Mouse (Mus musculus): ENCODE measurements around the gene Gata2.

The Gata2 gene

GRCm38 (mm10) chr6:88194053-88194977 lies 624 bp downstream of the Gata2 start:
- in situ Hi-C loops (cut with MboI, MseI), result loop anchor here (10.0 kb wide), 1 partner anchor 310 kb away; no protein-coding TSS in a partner anchor

- in situ Hi-C loops (cut with MboI, MseI), result loop anchor here (10.0 kb wide), 1 partner anchor 310 kb away; no protein-coding TSS in a partner anchor
Measured at GRCm38 (mm10) chr6:88194978-88195325, 1.3 kb downstream of the Gata2 start.

- in situ Hi-C loops (cut with MboI, MseI), result loop anchor here (10.0 kb wide), 1 partner anchor 309 kb away; no protein-coding TSS in a partner anchor
Measured at GRCm38 (mm10) chr6:88196054-88196732, 2.5 kb downstream of the Gata2 start.

- in situ Hi-C loops (cut with MboI, MseI), result loop anchor here (10.0 kb wide), 1 partner anchor 308 kb away; no protein-coding TSS in a partner anchor
Measured at GRCm38 (mm10) chr6:88196733-88197312, 3.1 kb downstream of the Gata2 start.

GRCm38 (mm10) chr6:88197313-88198069 lies 3.8 kb downstream of the Gata2 start:
- in situ Hi-C loops (cut with MboI, MseI), result loop anchor here (10.0 kb wide), 1 partner anchor 307 kb away; no protein-coding TSS in a partner anchor

- in situ Hi-C loops (cut with MboI, MseI), result loop anchor here (10.0 kb wide), 1 partner anchor 306 kb away; no protein-coding TSS in a partner anchor
Measured at GRCm38 (mm10) chr6:88198070-88198940, 4.6 kb downstream of the Gata2 start.

GRCm38 (mm10) chr6:88199001-88199717 lies 5.5 kb downstream of the Gata2 start:
- in situ Hi-C loops (cut with MboI, MseI), result loop anchor here (10.0 kb wide), 1 partner anchor 306 kb away; no protein-coding TSS in a partner anchor

- in situ Hi-C loops (cut with MboI, MseI), result loop anchor here (10.0 kb wide), 1 partner anchor 305 kb away; no protein-coding TSS in a partner anchor
Measured at GRCm38 (mm10) chr6:88199718-88200692, 6.3 kb downstream of the Gata2 start.

GRCm38 (mm10) chr6:88200693-88201609 lies 7.3 kb downstream of the Gata2 start:
- in situ Hi-C loops (cut with MboI, MseI), result no loop called here

GRCm38 (mm10) chr6:88201926-88202700 lies 8.4 kb downstream of the Gata2 start:
- in situ Hi-C loops (cut with MboI, MseI), result no loop called here

GRCm38 (mm10) chr6:88202921-88203690 lies 9.4 kb downstream of the Gata2 start:
- in situ Hi-C loops (cut with MboI, MseI), result no loop called here

- in situ Hi-C loops (cut with MboI, MseI), result no loop called here
Measured at GRCm38 (mm10) chr6:88203791-88204405, 10.2 kb downstream of the Gata2 start.

GRCm38 (mm10) chr6:88204531-88205385 lies 11.1 kb downstream of the Gata2 start:
- in situ Hi-C loops (cut with MboI, MseI), result no loop called here

GRCm38 (mm10) chr6:88205386-88205700 lies 11.7 kb downstream of the Gata2 start:
- in situ Hi-C loops (cut with MboI, MseI), result no loop called here

All from T-helper 1 cell (primary cell).